Mouse (Mus musculus): ENCODE measurements around the gene Plcb3.

The Plcb3 gene

GRCm38 (mm10) chr19:6970460-6971085 lies 5.7 kb downstream of the Plcb3 start:
- DNase-seq (ENCODE audit: low read depth): peak; percentile 84

DNA sequence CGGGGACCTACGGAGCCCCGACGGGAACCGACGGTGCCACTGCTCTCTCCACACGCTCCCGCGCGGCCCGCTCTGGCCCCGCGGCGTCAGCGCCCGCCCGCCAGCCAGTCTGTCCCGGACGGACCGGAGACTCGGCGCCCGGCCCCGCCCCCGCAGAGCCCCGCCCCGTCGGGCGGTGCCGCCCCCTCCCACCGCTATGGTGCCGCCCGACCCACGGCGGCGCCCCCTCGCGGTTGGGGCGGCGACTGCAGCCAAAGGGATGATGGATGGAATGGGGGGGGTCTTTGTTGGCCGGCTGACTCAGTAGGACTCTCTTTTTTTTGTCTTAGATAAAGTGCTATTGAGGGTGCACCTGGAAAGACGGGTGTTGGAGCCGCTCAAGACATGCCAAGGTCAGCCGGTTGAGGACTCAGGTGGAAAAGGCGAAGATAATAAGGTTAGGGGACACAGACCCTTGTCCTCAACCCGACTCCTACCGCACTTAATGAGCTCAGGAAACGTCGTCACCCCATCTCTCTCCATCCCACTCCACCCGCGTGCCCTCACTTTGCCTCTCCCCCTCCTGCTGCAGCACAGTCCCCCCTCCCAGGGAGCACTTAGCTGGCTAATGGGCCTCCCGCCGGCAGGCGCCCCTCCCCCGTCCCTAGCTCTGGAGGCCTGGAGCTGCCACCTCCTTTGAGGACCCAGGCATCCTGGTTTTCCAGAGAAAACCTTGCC lies 6.4 kb downstream of the Plcb3 start:
- DNase-seq (ENCODE audit: low read depth): peak; percentile 70

DNA sequence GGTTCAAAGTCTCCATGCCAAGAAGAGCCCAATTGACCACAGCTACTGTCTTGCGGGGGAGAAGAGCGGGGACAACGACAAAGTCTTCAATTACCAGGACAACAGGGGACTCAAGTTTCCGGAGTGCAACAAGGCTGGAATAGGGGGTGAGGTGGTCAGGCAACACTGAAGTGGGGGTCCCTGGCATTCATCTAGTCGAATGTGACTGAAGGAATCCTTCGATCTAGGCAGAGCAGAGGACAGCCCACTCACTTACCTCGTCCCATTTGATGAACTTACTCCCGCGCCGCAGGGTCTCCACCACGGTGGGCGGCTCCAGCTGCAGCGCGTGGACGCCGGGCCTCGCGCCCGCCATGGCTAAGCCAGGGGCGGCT lies 7.0 kb downstream of the Plcb3 start:
- no peak for DNase-seq (ENCODE audit: low read depth)

GRCm38 (mm10) chr19:6968491-6969271 lies 7.6 kb downstream of the Plcb3 start:
- peak; percentile 36 for DNase-seq (ENCODE audit: low read depth)

DNA sequence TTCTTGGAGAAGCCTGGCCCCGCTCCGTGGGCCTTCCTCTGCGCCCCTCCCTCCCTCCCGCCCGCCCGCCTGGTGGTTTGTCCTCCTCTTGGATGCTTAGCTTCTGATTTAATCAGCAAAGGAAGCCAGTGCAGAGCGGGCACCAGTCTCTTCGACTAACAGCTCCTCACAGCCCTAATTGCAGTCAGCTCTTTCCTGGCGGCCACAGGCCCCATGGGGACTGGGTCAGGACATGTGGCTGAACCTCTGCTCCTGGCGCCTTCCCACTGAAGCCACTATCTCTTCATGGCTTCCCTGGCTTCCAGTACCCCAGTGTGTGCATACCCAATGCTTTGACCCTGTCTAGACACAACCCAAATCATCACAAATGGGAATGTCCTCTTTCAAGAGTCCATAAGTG lies 19.8 kb downstream of the Plcb3 start:
- DNase-seq (ENCODE audit: low read depth): no peak

DNA sequence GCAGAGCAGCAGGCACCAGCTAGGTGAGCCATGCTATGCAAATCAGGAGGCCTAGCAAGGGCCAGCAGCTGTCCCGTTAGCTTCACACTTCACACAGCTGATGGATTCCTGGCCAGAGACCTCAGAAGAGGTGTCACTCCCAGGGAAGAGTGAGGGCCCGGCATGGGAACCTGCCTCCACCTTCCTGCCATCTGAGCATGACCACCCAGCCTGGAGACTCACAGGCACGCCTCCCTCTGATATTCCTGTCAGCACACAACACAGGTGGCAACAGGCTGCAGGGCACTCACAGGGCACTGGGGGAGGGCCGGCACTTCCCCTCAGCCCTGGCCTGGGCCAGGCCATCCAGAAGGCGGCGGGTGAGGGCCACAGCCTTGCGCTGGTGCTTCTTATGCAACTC lies 20.8 kb downstream of the Plcb3 start:
- no peak for DNase-seq (ENCODE audit: low read depth)

DNA sequence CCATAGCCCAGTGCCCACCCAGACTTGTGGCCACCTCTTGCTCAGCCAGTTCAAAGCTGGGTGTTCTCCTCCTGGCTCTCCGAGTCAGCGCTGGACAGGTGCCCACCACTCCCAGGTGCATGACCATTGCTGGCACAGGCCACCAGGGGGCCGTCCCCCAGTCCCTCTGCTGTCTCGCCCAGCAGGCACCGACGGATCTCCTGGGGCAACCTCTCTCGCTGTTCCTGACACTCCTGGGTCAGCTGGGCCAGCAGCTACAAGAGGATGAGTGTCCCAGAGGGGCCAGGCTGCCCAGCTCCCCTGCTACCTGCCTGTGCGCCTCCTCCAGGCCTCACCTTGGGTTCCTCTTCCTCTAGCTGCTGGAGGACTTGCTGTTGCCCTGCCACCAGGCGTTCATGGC lies 22.2 kb downstream of the Plcb3 start:
- no peak for DNase-seq (ENCODE audit: low read depth)

DNA sequence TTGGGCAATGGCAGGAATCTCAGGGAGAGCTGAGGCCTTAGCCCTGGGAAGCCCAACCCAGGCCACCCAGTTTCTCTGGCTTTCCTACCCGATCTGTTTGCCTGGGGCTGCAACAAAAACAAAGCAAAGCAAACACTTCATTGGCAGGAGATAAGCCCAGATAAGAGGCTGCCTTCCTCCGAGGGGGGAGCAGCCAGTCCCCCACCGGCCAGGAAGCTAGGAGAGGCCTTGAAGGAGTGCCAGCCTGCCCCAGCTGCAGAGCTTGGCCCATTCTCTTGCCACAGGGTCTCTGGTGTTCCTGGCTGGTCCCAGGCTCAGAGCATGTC lies 23.6 kb downstream of the Plcb3 start:
- DNase-seq (ENCODE audit: low read depth): peak; percentile 84

DNA sequence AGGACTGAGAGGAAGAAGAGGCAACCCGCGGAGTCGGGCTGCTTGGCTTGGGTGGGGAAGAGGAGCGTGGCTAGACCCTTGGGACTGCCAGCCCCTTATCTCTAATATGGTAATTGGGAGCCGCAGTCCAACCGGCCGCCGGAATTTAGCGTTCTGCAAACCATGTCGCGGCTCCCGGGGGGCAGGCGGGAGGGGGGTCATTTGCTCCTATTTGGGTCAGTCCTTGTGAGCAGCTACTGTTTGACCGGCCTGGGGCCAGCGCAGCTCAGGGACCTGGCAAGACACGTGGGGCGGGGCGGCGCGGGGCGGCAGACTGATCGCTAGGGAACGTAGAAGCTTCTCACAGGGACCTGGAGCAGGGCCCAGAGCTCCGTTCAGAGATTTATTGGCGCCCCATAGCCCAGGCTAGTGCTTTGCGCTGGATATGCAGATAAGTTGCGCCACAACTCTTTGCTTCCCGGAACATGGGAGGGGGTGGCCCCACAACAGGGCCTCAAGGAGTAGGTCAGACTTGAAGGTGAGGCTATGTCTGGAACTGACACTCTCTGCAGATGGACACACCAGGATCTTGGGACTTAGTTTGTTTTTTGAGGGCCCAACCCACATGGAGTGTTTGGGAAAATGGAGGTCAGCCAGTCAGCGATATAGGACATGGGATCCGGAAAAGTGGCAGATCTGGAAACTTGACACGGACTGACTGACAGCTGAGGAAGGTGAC lies 24.1 kb downstream of the Plcb3 start:
- peak; percentile 74 for DNase-seq (ENCODE audit: low read depth)

GRCm38 (mm10) chr19:6951381-6951968 lies 24.8 kb downstream of the Plcb3 start:
- peak; percentile 96 for DNase-seq (ENCODE audit: low read depth)

GRCm38 (mm10) chr19:6950613-6951153 lies 25.6 kb downstream of the Plcb3 start:
- DNase-seq (ENCODE audit: low read depth): peak; percentile 63

GRCm38 (mm10) chr19:6949951-6950350 lies 26.3 kb downstream of the Plcb3 start:
- DNase-seq (ENCODE audit: low read depth): no peak

GRCm38 (mm10) chr19:6949532-6949931 lies 26.7 kb downstream of the Plcb3 start:
- no peak for DNase-seq (ENCODE audit: low read depth)

- DNase-seq (ENCODE audit: low read depth): no peak
These were observed 28.1 kb downstream of the Plcb3 start for GRCm38 (mm10) chr19:6948186-6948585.

GRCm38 (mm10) chr19:6947742-6948141 lies 28.5 kb downstream of the Plcb3 start:
- DNase-seq (ENCODE audit: low read depth): no peak

DNA sequence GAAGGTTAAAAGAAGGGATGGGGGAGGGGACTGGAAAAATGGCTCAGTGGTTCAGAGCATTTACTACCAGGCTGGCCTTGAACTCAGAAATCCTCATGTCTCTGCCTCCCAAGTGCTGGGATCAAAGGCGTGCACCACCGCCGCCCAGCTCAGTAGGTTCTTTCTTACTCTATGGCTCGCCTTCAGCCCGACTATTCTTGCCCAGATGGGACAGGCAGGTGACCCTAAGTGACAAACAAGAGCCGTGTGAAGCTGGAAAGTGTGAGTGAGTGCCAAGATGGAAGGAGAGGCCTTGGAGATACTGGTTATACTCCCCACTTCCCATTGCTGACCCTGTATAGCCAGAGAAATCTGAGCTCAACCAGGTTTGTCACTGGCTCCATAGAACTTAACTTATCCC lies 32.6 kb downstream of the Plcb3 start:
- DNase-seq (ENCODE audit: low read depth): no peak

- no peak for DNase-seq (ENCODE audit: low read depth)
These were observed 33.5 kb downstream of the Plcb3 start for GRCm38 (mm10) chr19:6942764-6943163.

- DNase-seq (ENCODE audit: low read depth): peak; percentile 93
These were observed 34.0 kb downstream of the Plcb3 start, which contains the start of gene Gpr137 for GRCm38 (mm10) chr19:6942249-6942691. Gpr137 (minus strand) TSS chr19:6942480.

- DNase-seq (ENCODE audit: low read depth): peak; percentile 93
These were observed 34.7 kb downstream of the Plcb3 start, which contains the start of gene Bad for GRCm38 (mm10) chr19:6941372-6942248. Bad (plus strand) TSS chr19:6941861.
